Mouse (Mus musculus) adrenal gland, adult 18-20 months (tissue): ENCODE results near the gene Fhod1. TPM values are rescaled to one million over a fixed set of nuclear protein-coding genes. Genes with fewer than 3 reads are reported as not detected.
"Not testable (repeated sequence)": the region's sequence is repeated elsewhere in the genome, so short reads cannot be mapped to it uniquely, and the experiment has no call there.

ENCODE experiments used
- DNase-seq, 2 experiments: peaks; one replicate each; pipeline ENCODE4 v3.0.0; 2021 to 2022; ENCODE audit warnings: low spot score in 2 of 2
- total RNA-seq, 2 experiments: library from RNA; stranded (reverse); gene quantifications; 1 replicate in 1 of 2; 2 replicates in 1 of 2; pipeline ENCODE4 v1.2.3; 2021

Fhod1 gene
- total RNA-seq, 2 experiments from 2014 or later, result 8.3 to 8.6 TPM

DNA sequence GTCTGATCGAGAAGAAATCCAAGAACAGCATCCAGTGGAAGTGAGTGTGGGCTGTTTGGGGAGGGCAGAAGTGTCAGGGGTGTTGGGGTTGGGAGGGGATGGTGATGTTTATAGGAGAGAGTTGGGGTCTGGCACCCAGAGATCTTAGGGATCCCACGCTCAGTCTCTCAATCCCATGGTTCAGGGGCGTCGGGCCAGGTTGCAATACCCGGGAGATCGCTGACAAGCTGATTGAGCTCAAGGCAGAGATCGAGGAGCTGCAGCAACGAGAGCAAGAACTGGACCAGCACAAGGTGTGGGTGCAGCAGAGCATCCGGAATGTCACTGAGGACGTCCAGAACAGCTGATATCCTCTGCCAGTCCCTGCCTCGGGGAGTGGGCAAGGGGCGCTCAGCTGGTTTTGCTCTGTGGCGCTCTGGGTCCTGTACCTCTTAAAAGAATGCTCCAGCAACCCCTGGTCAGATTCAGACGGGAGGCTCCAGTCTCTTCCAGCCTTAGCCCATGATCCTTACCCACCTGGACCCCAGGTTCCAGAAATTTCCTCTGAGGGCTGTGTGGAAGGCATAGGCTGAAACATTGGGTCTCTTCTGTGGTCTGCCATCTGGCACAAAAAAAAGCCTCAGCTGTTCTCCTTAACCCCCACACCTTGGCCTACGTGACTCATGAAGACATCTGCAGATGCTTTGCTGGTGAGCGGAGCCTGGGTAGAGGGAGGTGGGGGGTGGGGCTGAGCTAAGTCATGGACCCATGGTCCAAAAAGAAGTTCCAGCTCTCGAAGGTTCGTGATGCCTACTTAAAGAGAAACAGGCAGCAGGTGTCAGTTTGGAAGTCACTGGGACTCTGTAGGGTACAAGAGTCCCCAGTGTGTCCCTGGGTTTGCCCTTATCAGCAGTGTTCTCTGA is 49.2 kb downstream of the Fhod1 start:
- no peak for DNase-seq

DNA sequence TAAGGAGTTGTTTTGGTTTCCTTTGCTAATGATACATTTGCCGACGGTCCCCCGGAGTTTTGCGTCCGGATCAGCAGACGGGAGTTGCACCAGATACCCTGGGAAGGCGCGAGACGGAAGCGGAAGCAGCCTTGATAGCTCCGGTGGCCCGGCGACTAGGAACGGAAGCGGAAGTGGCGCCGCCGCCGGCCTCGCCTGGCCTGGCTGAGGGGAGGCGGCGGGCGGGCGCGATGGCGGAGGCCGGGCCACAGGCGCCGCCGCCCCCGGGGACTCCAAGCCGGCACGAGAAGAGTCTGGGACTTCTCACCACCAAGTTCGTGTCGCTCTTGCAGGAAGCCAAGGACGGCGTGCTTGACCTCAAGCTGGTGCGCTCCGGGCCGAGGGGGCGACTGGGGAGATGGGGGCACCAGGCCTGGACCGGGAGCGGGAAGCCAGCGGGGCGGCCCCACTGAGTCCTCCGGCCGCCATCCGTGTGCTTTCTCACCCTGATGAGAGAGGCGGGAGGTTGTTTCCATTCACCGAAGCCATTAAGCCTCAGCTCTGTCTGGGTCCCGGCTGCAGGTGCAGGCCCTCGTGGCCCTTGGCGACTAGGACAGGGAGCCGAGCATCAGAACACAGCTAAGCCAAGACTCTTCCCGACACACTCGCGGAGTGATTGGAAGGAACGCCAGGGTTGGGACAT is 50.1 kb downstream of the Fhod1 start, which contains the start of gene E2f4:
Gene E2f4, plus strand, starts transcription at position 153 of the 682 bp plus-strand sequence.
- peak; percentile 85 to 87 for DNase-seq

DNA sequence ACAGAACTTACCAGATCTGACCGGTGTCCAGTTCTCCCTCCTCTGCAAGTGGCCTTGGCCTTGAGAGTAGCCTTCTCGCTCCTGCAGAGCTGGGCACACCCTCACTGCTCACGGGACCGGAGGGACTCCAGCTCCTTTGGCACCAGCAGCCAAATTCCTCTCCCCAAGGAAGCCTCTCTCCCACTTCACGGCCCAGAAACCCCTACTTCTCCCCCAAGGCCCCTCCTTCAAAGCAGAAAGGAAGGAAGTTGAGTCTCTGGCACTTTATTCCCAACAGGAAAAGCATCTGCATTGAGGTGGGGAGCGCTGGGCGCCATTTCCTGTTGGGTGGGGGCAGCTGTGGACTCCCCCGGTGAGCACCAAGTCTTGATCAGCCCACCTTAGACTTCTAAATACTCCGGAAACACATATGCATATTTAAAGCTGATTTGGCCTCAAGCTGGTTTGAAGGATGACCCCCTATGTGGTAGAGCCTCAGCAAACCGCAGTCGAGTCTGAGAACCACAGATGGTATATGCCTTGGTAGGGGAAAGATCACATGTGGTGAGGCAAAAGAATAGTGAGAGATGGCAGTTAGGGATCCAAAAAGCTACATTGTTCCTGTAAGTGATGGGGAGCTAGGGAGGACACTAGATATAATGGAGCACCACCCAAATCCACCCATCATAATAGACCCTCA is 51.7 kb downstream of the Fhod1 start, which contains the start of gene Exoc3l:
Gene Exoc3l, minus strand, starts transcription at position 207 of the 679 bp plus-strand sequence.
- DNase-seq, result peak in 1 of 2 experiments; percentile 52

DNA sequence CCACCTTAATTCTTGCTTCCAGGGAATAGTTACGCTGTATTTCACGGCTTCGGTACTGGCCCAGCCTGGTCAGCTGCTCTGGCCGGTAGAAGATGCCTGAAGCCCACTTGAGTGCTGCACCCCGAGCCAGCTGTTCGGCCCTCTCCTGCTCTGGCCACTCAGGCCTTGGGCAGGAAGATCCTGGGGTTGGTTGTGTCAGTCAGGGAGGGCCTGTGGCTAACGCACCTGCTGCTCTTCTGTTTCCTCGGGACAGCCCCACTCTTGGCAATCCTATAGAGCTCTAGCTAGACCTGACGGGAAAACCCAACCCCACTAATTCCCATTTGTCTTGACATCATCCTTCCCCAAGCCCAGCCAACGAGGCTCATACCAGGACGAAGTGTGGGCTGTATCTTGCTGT is 52.5 kb downstream of the Fhod1 start:
- no peak for DNase-seq

DNA sequence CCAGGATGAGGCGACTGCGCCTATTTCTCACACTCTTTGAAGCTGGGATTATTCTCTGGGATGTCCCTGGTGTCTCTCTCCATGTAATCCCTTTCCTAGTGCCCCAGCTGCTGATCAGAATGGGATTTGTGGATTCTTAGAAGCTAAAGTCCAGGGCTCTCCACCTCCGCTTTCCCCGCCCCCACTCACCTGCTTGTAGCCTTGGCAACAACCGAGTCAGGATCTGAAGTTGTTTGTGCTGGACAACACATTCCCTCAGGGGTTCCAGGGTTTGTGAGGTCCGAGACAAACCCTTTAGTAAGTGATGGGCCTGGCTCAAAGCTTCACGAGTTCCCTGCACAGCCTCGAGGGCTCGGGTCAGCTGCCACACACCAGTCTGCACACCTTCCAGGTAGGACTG is 53.0 kb downstream of the Fhod1 start:
- DNase-seq, result no peak

DNA sequence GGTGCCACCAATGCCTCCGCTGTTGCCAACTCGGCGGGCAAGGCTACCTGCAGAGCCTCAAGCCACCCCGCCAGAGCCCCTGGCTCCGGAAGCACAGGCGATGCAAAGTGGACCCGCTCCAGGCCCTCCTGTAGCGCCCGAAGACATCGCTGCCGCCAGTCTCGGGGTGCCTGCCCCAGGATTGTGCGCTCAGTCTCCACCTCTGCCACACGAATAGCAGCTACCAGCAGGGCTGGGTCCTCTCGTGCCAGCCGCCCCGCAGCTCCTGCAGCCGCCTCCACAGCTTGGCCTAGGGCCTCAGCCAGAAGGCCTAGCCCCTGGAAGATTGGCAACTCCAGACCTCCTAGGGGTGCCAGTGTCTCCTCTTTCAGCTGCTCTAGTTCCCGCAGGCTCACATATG is 54.3 kb downstream of the Fhod1 start:
- no peak for DNase-seq

DNA sequence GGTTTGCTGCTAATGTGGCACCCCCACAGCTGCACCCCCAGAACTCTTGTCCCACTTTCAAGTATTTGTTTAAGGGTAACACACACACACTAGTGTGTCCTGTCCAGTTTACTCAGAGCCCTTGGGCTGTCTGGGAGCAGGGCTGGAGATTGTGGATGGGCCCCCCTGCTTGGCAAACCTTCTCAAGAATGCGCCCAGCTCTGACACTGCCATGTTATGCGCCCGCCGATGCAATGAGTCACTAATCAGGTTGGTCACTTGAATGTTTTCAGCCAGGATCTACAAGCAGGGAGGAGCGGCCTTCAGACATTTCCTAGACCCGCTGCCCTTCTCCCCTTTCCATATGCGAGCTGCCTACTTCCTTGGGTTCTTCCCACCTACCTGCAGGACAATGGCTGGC is 55.3 kb downstream of the Fhod1 start:
- DNase-seq, result no peak

DNA sequence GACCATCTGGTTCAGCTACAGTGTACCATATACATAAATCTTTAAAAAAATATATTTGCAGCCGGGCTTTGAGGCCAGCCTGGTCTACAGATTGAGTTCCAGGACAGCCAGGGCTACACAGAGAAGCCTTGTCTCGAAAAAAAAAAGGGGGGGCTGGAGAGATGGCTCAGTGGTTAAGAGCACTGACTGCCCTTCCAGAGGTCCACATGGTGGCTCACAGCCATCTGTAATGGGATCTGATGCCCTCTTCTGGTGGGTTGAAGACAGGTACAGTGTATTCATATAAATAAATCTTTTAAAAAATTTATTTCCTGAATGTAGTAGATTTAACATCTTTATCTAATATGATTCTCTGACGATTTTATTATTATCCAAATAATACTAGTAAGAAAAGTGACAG is 56.0 kb downstream of the Fhod1 start:
- not testable (repeated sequence) for DNase-seq

DNA sequence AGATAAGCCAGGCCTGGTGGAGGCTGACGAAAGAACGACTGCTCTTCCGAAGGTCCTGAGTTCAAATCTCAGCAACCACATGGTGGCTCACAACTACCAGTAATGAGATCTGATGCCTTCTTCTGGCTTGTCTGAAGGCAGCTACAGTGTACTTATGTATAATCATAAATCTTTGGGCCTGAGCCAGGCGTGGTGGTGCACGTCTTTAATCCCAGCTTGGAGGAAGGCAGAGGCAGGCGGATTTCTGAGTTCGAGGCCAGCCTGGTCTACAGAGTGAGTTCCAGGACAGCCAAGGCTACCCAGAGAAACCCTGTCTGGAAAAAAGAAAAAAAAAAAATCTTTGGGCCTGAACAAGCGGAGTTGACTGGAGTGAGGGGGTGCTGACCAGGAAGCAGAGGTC is 56.4 kb downstream of the Fhod1 start:
- not testable (repeated sequence) for DNase-seq

DNA sequence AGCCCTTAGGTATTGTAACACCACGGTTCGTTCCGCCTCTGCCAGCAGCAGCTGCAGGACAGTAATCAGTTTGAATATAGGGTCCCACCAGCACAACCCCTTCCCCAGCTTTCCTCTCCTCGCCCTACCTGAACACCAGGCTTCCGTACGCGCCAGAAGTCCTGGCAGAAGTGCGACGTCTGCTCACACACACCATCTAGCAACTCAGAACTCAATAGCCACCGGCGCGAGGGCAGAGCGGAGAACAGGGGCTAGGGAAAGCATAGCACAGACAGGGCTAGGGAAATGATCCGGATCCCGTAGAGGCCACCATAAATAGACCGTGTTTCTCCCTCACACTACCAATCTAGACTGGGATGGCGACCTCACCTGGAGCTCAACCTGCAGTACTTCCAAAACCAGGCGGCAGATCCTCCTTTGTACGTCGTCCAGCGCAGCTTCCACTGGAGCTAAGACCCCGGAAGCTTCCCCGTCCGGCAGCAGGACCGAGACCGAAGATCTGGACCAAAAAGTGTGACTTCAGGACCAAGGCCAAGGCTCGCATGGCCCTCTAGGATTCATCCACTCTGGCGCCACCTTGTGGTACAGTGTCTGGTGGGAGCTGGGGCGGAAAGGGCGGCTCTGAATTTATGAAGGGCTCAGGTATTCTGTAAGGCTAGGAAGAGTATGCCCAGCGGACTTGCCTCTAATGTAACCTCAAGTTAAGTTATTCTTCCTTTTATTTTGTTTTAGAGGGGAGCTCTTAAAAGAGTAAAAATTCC is 57.0 kb downstream of the Fhod1 start:
- DNase-seq, result peak; percentile 89 to 93

DNA sequence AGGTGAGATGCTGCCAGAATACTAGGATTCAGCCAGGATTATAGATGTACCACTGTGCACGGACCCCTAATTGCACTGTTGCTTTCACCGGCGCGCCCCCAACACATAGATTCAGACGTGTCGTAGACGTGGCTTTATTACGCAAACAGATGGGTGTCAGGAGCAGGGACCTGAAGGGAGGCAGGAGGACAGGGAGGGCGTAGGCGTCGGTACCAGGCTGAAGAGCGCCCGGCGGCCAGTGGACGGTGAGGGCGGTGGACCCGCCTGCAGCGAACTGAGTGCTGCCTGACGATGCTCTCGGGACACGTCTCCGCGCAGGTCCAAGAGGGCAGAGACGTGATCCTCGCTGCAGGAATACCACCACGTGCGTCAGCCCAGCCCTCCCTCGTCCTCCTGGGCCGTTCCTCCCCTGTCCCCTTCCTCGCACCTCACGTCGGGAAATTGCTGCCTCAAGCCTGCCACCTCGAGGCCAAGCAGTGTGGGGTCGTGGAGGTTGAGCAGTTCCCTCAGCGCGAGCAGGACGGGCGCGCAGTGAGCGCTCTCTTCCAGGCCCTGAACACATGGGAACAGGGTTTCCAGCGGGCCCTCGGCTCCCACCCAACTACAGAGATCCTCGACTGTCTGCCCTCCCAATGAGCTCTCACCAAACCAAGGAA is 57.8 kb downstream of the Fhod1 start, which contains the start of gene 4931428F04Rik:
Gene 4931428F04Rik, minus strand, starts transcription at position 60 of the 656 bp plus-strand sequence.
- no peak for DNase-seq

DNA sequence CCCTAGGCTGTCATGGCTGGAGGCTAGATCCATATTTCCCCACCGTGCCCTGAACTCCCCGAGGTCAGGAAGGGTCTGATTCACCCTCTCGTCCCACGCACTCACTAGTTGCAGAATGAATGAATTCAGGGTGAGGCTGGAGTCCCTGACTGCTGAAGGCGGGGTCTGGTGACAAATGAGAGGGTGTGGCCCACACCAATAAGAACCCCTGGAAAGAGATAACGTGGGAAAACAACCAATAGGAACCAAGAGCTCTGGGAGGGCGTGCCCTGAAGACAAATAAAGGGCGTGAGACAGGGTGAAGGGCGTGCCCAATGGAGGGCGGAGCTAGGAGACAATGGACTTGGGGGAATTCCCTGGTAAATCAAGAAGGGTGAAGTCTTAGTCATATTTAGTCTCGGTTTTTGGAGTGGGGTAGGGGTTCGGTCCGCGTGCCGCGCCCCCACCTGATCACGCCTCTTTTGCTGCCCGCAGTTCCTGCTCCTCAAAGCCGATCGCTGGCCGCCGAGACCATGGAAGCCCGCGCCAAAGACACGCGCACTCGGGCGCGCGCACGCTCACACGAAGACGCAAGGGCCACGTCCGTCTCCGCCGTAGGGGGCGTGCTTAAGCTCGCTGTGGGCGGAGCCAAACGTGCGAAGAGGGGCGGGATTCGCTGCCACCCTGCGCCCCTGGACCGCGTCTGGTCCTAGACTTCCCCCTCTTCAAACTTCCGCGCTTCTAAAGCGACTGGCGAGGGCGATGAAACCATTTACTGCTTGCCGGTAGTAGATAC is 58.6 kb downstream of the Fhod1 start:
- DNase-seq, result peak; percentile 90 to 92

DNA sequence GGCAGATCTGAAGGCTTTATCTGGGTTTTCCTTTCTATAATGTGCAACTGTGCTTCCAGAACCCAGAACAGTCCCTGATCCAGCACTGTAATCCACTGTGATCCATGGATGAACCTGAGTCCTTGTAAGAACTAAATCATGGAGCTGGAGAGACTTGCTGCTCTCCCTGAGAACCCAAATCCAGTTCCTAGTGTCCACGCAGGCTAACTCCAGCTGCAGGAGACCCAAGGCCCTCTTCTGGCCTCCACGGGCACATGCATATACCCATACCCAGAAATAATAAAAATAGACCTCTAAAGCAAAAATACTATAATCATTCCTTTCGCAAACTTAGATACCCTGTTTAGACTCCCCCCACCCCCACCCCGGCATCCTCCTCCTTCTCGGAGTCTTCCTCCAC is 59.5 kb downstream of the Fhod1 start:
- no peak for DNase-seq

DNA sequence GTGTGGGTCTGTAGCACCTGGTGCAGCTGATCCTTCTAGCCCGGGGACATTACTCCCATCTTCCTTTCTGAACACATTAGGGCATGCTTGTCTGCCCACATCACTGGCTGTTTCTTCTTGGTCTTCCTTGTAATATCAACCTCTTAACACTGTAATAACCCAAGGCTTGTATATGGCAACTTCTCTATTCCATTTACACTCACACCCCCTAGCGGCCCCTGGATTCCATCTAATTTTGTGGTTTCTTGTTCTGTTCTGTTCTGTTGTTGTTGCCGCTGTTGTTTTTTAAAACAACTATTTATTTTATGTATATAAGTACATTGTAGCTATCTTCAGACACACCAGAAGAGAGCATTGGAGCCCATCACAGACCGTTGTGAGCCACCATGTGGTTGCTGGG is 60.8 kb downstream of the Fhod1 start:
- no peak for DNase-seq

DNA sequence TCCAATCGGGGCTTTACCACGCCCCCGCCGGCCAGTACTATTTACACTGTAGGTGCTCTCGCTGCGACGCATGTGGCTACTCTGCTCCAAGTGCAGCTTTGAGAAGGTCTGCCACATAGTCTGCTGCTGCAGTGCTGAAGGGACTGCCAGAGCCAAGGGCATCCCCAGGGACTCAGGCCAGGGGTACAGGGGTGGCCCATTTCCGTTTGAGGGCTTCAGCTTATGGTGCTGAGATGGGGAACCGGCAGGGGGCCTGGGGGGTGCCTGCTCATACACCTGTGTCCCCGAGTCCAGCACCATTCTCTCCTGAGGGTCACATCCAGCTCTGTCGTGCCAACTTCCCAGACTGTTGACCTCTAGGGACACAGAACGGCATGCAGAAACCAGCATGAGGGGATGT is 62.2 kb downstream of the Fhod1 start:
- DNase-seq, result no peak

DNA sequence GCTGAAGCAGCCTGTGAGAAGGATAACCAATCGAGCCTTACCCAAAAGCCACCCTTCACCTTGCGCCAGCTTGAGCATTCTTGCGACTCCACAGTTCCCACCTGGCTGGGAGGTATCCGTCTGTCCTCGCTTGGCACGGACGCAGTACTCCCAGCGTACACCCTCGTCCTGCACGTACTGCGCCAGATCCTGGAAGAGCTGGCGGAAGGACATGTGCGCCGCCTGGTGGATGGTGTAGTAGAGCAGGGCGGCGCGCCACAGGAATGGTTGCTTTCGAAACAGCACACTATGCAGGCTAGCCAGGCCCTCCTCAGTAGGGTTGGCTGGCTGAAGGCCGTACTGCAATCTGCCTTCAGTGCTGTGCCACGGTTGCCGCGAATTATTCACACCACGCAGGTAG is 64.7 kb downstream of the Fhod1 start:
- DNase-seq, result peak; percentile 51 to 72

DNA sequence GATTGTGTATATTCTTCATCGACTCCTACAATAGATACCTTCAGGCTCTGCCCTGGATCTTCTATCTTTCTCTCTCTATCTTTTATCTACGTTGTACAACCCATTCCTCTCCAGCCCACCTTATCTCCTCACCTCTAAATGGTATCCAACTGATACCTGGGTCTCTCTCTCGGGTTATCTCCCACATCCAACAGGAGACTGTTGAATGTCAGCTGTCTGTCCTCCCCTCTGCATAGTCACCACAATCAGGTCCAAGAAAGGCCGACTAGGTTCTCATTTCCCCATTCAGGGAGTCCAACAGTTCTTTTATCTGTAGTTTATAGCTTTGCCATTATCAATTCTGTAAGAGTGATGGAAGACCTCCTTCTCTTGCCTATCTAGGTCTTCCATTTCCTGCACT is 65.5 kb downstream of the Fhod1 start:
- no peak for DNase-seq

DNA sequence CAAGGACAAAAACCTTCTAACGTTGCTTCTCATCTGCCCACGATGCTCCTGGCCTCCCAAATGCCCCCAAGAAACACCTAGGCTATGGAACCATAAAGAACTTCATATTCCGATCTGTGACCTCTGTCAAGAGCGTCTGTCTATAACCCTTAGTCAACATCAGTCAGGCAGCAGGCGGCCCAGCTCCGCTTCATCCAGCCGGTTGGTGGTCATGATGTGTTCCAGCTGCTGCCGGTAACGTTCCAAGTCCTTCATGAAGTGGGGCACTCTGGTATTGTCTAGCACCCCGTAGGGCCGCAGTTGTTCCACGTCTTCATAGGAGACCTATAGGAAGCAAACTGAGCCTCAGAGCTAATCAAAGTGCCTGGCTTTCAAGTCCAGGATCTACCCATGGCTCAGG is 65.9 kb downstream of the Fhod1 start:
- no peak for DNase-seq

DNA sequence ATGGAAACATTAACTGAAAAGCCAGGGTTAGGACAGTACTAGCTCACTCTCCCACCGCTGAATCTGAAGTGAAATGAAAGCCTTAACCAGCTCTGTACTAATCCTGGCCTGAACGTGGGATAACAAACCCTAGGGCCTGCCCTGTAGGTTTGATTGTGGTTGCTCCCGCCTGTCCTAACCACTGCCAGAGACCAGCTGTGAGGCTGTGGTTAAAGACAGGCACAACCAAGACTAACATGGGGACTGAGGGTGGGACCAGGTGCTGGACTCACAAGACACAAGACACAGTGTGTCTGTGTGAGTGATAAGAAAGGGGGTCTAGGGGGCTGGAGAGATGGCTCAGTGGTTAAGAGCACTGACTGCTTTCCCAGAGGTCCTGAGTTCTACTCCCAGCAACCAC is 67.2 kb downstream of the Fhod1 start:
- DNase-seq, result no peak
